Comparison of ENCODE assay signal across 12 mouse cellular contexts in the genomic region with DNA sequence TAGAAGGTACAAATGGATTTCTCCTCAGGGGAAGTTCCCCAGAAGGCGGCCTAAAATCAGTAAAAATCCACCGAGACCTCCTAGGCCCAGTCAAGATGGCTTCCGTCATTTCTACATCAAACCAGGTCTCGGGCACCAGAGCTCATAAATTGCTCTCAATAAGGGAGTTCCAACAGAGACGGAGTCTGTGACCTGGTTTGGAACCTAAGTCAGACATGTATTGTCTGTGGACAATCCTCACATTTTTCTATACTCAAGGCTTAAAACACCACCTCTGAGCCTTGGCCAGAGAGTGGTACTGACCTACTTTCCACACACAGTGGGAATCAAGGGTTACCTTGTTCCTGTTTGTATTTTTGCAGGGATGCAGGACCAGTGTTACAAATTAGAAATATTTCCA. TPM values are rescaled to one million over a fixed set of nuclear protein-coding genes. Genes with fewer than 3 reads are reported as not detected.
DNase-seq lines count a peak whose midpoint lies in the region; ATAC-seq and TF ChIP-seq lines count a peak whose summit lies in the region.
"Had no signal": no experiment of that assay in that cellular context is flagged by ENCODE, and none has a peak within 500 bp of the region (broad histone marks: within the 10 kb centered on the region; RNA-seq: fewer than 3 reads in every experiment).

No protein-coding gene starts in this region.

- H3K9me3 ChIP-seq in kidney, postnatal 0 days (replicated peaks; ENCODE audit: low read length): no peaks in the 10 kb centered on the region
- H3K9me3 ChIP-seq in hindbrain, embryonic 12.5 days (replicated peaks): no peaks in the 10 kb centered on the region
- no peaks in the 10 kb centered on the region for H3K9me3 ChIP-seq in midbrain, embryonic 16.5 days (replicated peaks; ENCODE audit: control insufficient read depth, low read length, poor library complexity, severe bottlenecking)
- H3K9me3 ChIP-seq: embryonic facial prominence, embryonic 15.5 days had no signal

- no peak for TF ChIP-seq POLR2A in embryonic fibroblast, embryonic 13.5 days (IDR thresholded peaks at IDR 0.05; ENCODE audit: low read depth, low read length)

- H3K4me2 ChIP-seq in kidney, postnatal 0 days (ENCODE audit: low read length): no peak overlapping the region
- H3K4me2 ChIP-seq in hindbrain, embryonic 12.5 days (replicated peaks): peak overlapping the region; percentile 66
- peak overlapping the region; percentile 68 for H3K4me2 ChIP-seq in midbrain, embryonic 16.5 days (ENCODE audit: low read length)

- no peak overlapping the region for H3K4me3 ChIP-seq in kidney, postnatal 0 days (replicated peaks; ENCODE audit: low read depth, low read length)
- no peak overlapping the region for H3K4me3 ChIP-seq in embryonic fibroblast, embryonic 13.5 days (ENCODE audit: insufficient read depth, low read length)
- H3K4me3 ChIP-seq in hindbrain, embryonic 12.5 days: peak overlapping the region; percentile 70
- peak overlapping the region; percentile 64; the same call in 1 of the 2 replicates for H3K4me3 ChIP-seq in midbrain, embryonic 16.5 days (ENCODE audit: low read depth, low read length)

- DNase-seq in kidney, postnatal 0 days (ENCODE audit: low spot score): no peak
- DNase-seq in kidney, adult 18-20 months: no peak
- no peak for DNase-seq in embryo, embryonic 10.5 days (ENCODE audit: low spot score)
- DNase-seq: adrenal gland, adult 8-10 months; heart, postnatal 14 days; lung, postnatal 36 days had no signal

- no peaks in the 10 kb centered on the region for H3K27me3 ChIP-seq in kidney, postnatal 0 days (ENCODE audit: insufficient read depth, low read length)
- no peaks in the 10 kb centered on the region for H3K27me3 ChIP-seq in hindbrain, embryonic 12.5 days
- no peaks in the 10 kb centered on the region for H3K27me3 ChIP-seq in midbrain, embryonic 16.5 days (ENCODE audit: control insufficient read depth, insufficient read depth, low read depth, low read length)
- H3K27me3 ChIP-seq: embryonic facial prominence, embryonic 15.5 days had no signal

- ATAC-seq in kidney, postnatal 0 days (replicated peaks; ENCODE audit: low FRiP score, low read depth): no peak
- ATAC-seq in hindbrain, embryonic 12.5 days (ENCODE audit: low FRiP score): no peak
- ATAC-seq in midbrain, embryonic 16.5 days: no peak
- no peak for ATAC-seq in granulocyte monocyte progenitor cell, adult 5-6 weeks (replicated peaks; ENCODE audit: poor library complexity, severe bottlenecking)

- WGBS in kidney, postnatal 0 days: 70% methylated on average over 5 of the region's 5 CpGs
- 42% methylated on average over 5 of the region's 5 CpGs for WGBS in hindbrain, embryonic 12.5 days
- 18% methylated on average over 5 of the region's 5 CpGs for WGBS in midbrain, embryonic 16.5 days

- H3K27ac ChIP-seq in kidney, postnatal 0 days: peak overlapping the region; percentile 47; the same call in 1 of the 2 replicates
- peak overlapping the region; percentile 41; the same call in 1 of the 2 replicates for H3K27ac ChIP-seq in embryonic fibroblast, embryonic 13.5 days (ENCODE audit: insufficient read depth, low read length)
- peak overlapping the region; percentile 99 for H3K27ac ChIP-seq in hindbrain, embryonic 12.5 days
- peak overlapping the region; percentile 95 for H3K27ac ChIP-seq in midbrain, embryonic 16.5 days (ENCODE audit: low read length)

- peaks cover 7% of the 10 kb centered on the region; the same call in 1 of the 2 replicates for H3K36me3 ChIP-seq in kidney, postnatal 0 days (ENCODE audit: insufficient read depth, low read length)
- H3K36me3 ChIP-seq in hindbrain, embryonic 12.5 days: peaks cover 16% of the 10 kb centered on the region
- H3K36me3 ChIP-seq in midbrain, embryonic 16.5 days (ENCODE audit: control insufficient read depth, insufficient read depth, low read length): peaks cover 4% of the 10 kb centered on the region; the same call in 1 of the 2 replicates

- H3K9ac ChIP-seq in kidney, postnatal 0 days (ENCODE audit: low read depth, low read length): no peak overlapping the region
- H3K9ac ChIP-seq in hindbrain, embryonic 12.5 days: peak overlapping the region; percentile 98
- peak overlapping the region; percentile 81; the same call in 1 of the 2 replicates for H3K9ac ChIP-seq in midbrain, embryonic 16.5 days (ENCODE audit: low read depth, low read length)
- H3K9ac ChIP-seq: embryonic facial prominence, embryonic 15.5 days had no signal

- TF ChIP-seq CTCF in kidney, postnatal 0 days (IDR thresholded peaks at IDR 0.05; ENCODE audit: low read depth): no peak
- no peak for TF ChIP-seq CTCF in embryonic fibroblast, embryonic 13.5 days (IDR thresholded peaks at IDR 0.05; ENCODE audit: borderline replicate concordance, insufficient read depth, low read length)

- H3K4me1 ChIP-seq in kidney, postnatal 0 days (replicated peaks; ENCODE audit: insufficient read depth, low read length): peaks cover 34% of the 10 kb centered on the region
- H3K4me1 ChIP-seq in embryonic fibroblast, embryonic 13.5 days (ENCODE audit: control insufficient read depth, insufficient read depth, low read length): peaks cover 13% of the 10 kb centered on the region
- H3K4me1 ChIP-seq in hindbrain, embryonic 12.5 days: peaks cover 72% of the 10 kb centered on the region
- H3K4me1 ChIP-seq in midbrain, embryonic 16.5 days (ENCODE audit: control insufficient read depth, insufficient read depth, low read length): peaks cover 65% of the 10 kb centered on the region

RNA-seq across cellular contexts. Expression of gene Tmem253, which starts 2.9 kb away (rescaled TPM):
- 1.7 and 2.3 TPM in 2 replicates for polyA plus RNA-seq in kidney, postnatal 0 days (2015; fragmentation: Nextera tagmentation; extraction: Ambion mirVana)
- 0.95 TPM in 1 of 2 replicates, not detected in the other for polyA plus RNA-seq in embryonic fibroblast, embryonic 13.5 days (2011; ENCODE audit: insufficient read length, low read depth, missing spikeins)
- polyA plus RNA-seq in hindbrain, embryonic 12.5 days (2016; fragmentation: Nextera tagmentation; extraction: Ambion mirVana): 0.59 and 1.6 TPM in 2 replicates
- polyA plus RNA-seq in midbrain, embryonic 16.5 days (2015; fragmentation: Nextera tagmentation; extraction: Ambion mirVana): 0.16 and 1.0 TPM in 2 replicates
- not detected in 2 replicates for total RNA-seq in granulocyte monocyte progenitor cell, adult 5-6 weeks (2014; fragmentation: Nextera tagmentation)
- total RNA-seq in granulocyte monocyte progenitor cell, adult 5-6 weeks (2017): not detected in 2 replicates

RNA-seq across cellular contexts. Expression of gene Zfp219, which starts 8.0 kb away (rescaled TPM):
- 34.0 and 35.8 TPM in 2 replicates for polyA plus RNA-seq in kidney, postnatal 0 days (2015; fragmentation: Nextera tagmentation; extraction: Ambion mirVana)
- polyA plus RNA-seq in embryonic fibroblast, embryonic 13.5 days (2011; ENCODE audit: insufficient read length, low read depth, missing spikeins): 27.5 and 33.1 TPM in 2 replicates
- 64.4 and 71.7 TPM in 2 replicates for polyA plus RNA-seq in hindbrain, embryonic 12.5 days (2016; fragmentation: Nextera tagmentation; extraction: Ambion mirVana)
- 30.3 and 33.6 TPM in 2 replicates for polyA plus RNA-seq in midbrain, embryonic 16.5 days (2015; fragmentation: Nextera tagmentation; extraction: Ambion mirVana)
- 11.3 and 20.1 TPM in 2 replicates for total RNA-seq in granulocyte monocyte progenitor cell, adult 5-6 weeks (2014; fragmentation: Nextera tagmentation)
- total RNA-seq in granulocyte monocyte progenitor cell, adult 5-6 weeks (2017): 13.6 and 17.0 TPM in 2 replicates

RNA-seq across cellular contexts. Expression of gene Arhgef40, which starts 28.0 kb away (rescaled TPM):
- 58.0 and 61.3 TPM in 2 replicates for polyA plus RNA-seq in kidney, postnatal 0 days (2015; fragmentation: Nextera tagmentation; extraction: Ambion mirVana)
- 109 and 119 TPM in 2 replicates for polyA plus RNA-seq in embryonic fibroblast, embryonic 13.5 days (2011; ENCODE audit: insufficient read length, low read depth, missing spikeins)
- polyA plus RNA-seq in hindbrain, embryonic 12.5 days (2016; fragmentation: Nextera tagmentation; extraction: Ambion mirVana): 126 and 133 TPM in 2 replicates
- polyA plus RNA-seq in midbrain, embryonic 16.5 days (2015; fragmentation: Nextera tagmentation; extraction: Ambion mirVana): 78.0 and 79.7 TPM in 2 replicates
- 8.6 and 14.9 TPM in 2 replicates for total RNA-seq in granulocyte monocyte progenitor cell, adult 5-6 weeks (2014; fragmentation: Nextera tagmentation)
- total RNA-seq in granulocyte monocyte progenitor cell, adult 5-6 weeks (2017): 10.8 and 11.4 TPM in 2 replicates

RNA-seq across cellular contexts. Expression of gene Olfr221, which starts 29.7 kb away (rescaled TPM):
- polyA plus RNA-seq in kidney, postnatal 0 days (2015; fragmentation: Nextera tagmentation; extraction: Ambion mirVana): not detected in 2 replicates
- polyA plus RNA-seq in embryonic fibroblast, embryonic 13.5 days (2011; ENCODE audit: insufficient read length, low read depth, missing spikeins): not detected in 2 replicates
- polyA plus RNA-seq in hindbrain, embryonic 12.5 days (2016; fragmentation: Nextera tagmentation; extraction: Ambion mirVana): not detected in 2 replicates
- polyA plus RNA-seq in midbrain, embryonic 16.5 days (2015; fragmentation: Nextera tagmentation; extraction: Ambion mirVana): not detected in 2 replicates
- not detected in 2 replicates for total RNA-seq in granulocyte monocyte progenitor cell, adult 5-6 weeks (2014; fragmentation: Nextera tagmentation)
- total RNA-seq in granulocyte monocyte progenitor cell, adult 5-6 weeks (2017): not detected in 2 replicates
- total RNA-seq: adrenal gland, adult 8-10 months; heart, postnatal 14 days; MEL had no signal

Comparison
In these comparisons a context has a peak if more than half of its experiments do, and no peak if none do; other contexts are left out.
1. H3K27ac ChIP-seq: peak in every context shown above with its lines; median percentile 99 in hindbrain, embryonic 12.5 days; 95 in midbrain, embryonic 16.5 days; 47 in kidney, postnatal 0 days; 41 in embryonic fibroblast, embryonic 13.5 days.
2. H3K4me3 ChIP-seq: peak in hindbrain, embryonic 12.5 days (single experiment) and midbrain, embryonic 16.5 days (single experiment); none in kidney, postnatal 0 days (single experiment) and embryonic fibroblast, embryonic 13.5 days (single experiment).